Mouse (Mus musculus): ENCODE results near the gene Gm49361. TPM values are rescaled to one million over a fixed set of nuclear protein-coding genes. Genes with fewer than 3 reads are reported as not detected.

Gm49361 gene
- total and polyA plus RNA-seq, 3 experiments = not detected

DNA sequence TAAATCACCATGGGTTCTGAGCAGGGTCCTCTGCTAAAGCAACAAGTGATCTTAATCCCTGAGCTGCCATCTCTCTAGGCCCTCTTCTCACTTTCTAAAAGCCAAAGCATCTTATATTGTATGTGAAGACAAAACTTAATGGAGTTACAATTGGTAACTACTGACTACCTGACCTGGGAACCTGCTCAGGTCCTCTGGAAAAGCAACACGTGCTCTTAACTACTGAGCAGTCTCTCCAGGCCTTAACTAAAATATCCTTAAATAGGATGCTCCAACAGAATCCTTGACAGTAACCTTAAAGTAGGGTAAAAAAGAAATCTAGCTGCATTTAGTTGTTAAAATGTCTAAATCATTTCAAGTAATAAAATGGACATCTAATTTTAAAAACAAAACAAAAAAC is 82.3 kb downstream of the Gm49361 start:
- H3K9me3 ChIP-seq (replicated peaks; ENCODE audit: low read length) = no peaks in the 10 kb centered on the region
- peaks cover 5 to 19% of the 10 kb centered on the region in 2 experiments for H3K36me3 ChIP-seq (replicated peaks in 1 of 2; ENCODE audit: control insufficient read depth in 1 of 2, insufficient read depth in 1 of 2, low read length in 1 of 2)
- H3K4me3 ChIP-seq (replicated peaks in 1 of 3; ENCODE audit: low read depth in 2 of 3, low read length in 2 of 3, poor library complexity in 1 of 3) = peak overlapping the region; percentile 51 to 95 (median 95)
- peak overlapping the region; percentile 96 for H3K4me2 ChIP-seq (ENCODE audit: insufficient read depth, low read depth, poor library complexity, severe bottlenecking)
- peaks cover 64% of the 10 kb centered on the region for H3K79me2 ChIP-seq (replicated peaks; ENCODE audit: control insufficient read depth, extremely low read depth, insufficient read depth, poor library complexity, severe bottlenecking)
- DNase-seq (ENCODE audit: extremely low read depth) = no peak
- no peaks in the 10 kb centered on the region for H3K27me3 ChIP-seq (replicated peaks)
- H3K9ac ChIP-seq (ENCODE audit: insufficient read depth, low read depth) = peak overlapping the region; percentile 84
- H3K27ac ChIP-seq (ENCODE audit: insufficient read depth, low read depth) = no peak overlapping the region
- in situ Hi-C loops (cut with MboI; ENCODE audit: low pct_ligation_motif_present, low pct_unique_long_range_greater_than_20kb, low sequenced_read_pairs) (no loop called here), dilution Hi-C loops (cut with MboI; ENCODE audit: extremely low pct_ligation_motif_present, extremely low pct_unique_long_range_greater_than_20kb, low sequenced_read_pairs) (no loop called here)
- TF ChIP-seq TCF12 (IDR thresholded peaks at IDR 0.05; ENCODE audit: low read depth, low read length) (no peak), ZC3H11A (IDR thresholded peaks at IDR 0.05; ENCODE audit: low read depth, low read length) (no peak), BHLHE40 (IDR thresholded peaks at IDR 0.05; ENCODE audit: low read depth, low read length) (peak; percentile 6; the same call in 1 of the 2 replicates), MXI1 (IDR thresholded peaks at IDR 0.05; ENCODE audit: low read depth, low read length) (no peak), POLR2AphosphoS2 (IDR thresholded peaks at IDR 0.05; ENCODE audit: low read depth, low read length) (no peak), MAZ (IDR thresholded peaks at IDR 0.05; ENCODE audit: low read depth, low read length) (no peak), ZKSCAN1 (IDR thresholded peaks at IDR 0.05; ENCODE audit: borderline replicate concordance, low read depth, low read length) (no peak), HCFC1 (IDR thresholded peaks at IDR 0.05; ENCODE audit: low read depth, low read length) (no peak), MYC (IDR thresholded peaks at IDR 0.05; ENCODE audit: low read depth, low read length) (peak; percentile 80), MAX (IDR thresholded peaks at IDR 0.05; ENCODE audit: low read length) (peak; percentile 56; the same call in 1 of the 2 replicates), SMC3 (IDR thresholded peaks at IDR 0.05; ENCODE audit: low read depth, low read length) (no peak), SIN3A (IDR thresholded peaks at IDR 0.05; ENCODE audit: low read length) (no peak), MAFK (IDR thresholded peaks at IDR 0.05; ENCODE audit: insufficient replicate concordance, low read length) (no peak), ELF1 (IDR thresholded peaks at IDR 0.05; ENCODE audit: low read depth, low read length) (no peak), ETS1 (conservative IDR thresholded peaks at IDR 0.05; ENCODE audit: low read depth, low read length) (no peak), RAD21 (IDR thresholded peaks at IDR 0.05; ENCODE audit: low read depth, low read length) (no peak), JUN (IDR thresholded peaks at IDR 0.05; ENCODE audit: insufficient read depth, low read depth, low read length) (no peak)
- H3K4me1 ChIP-seq (ENCODE audit: control insufficient read depth in 1 of 2, insufficient read depth in 2 of 2) = peaks cover 2 to 29% of the 10 kb centered on the region in 2 experiments; a peak in 3 of 4 replicates

DNA sequence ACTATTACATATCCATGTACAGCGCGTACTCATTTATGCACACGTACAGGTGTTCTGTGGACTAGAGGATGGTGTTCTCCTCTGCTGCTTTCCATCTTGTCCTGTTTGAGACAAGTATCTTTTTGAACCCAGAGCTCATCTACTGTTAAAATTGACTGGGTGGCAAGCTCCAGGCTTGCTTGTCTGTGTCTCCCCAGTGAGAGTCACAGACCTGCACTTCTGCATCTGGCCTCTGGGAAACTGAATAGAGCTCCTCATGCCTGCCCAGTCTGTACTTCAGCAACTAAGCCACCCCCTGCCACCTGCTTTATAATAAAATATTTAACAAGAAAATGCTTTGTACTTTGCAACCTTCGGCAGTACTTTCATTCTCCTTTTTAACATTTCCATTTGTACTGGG is 87.6 kb downstream of the Gm49361 start:
- Histone ChIP-seq H3K4me2 (ENCODE audit: insufficient read depth, low read depth, poor library complexity, severe bottlenecking) (no peak overlapping the region), H3K9me3 (replicated peaks; ENCODE audit: low read length) (no peaks in the 10 kb centered on the region), H3K79me2 (replicated peaks; ENCODE audit: control insufficient read depth, extremely low read depth, insufficient read depth, poor library complexity, severe bottlenecking) (peaks cover 86% of the 10 kb centered on the region), H3K27ac (ENCODE audit: insufficient read depth, low read depth) (no peak overlapping the region), H3K4me3 (replicated peaks in 1 of 3; ENCODE audit: low read depth in 2 of 3, low read length in 2 of 3, poor library complexity in 1 of 3) (no peak overlapping the region), H3K36me3 (replicated peaks in 1 of 2; ENCODE audit: control insufficient read depth in 1 of 2, insufficient read depth in 1 of 2, low read length in 1 of 2) (peaks cover 5 to 39% of the 10 kb centered on the region in 2 experiments), H3K4me1 (ENCODE audit: control insufficient read depth in 1 of 2, insufficient read depth in 2 of 2) (peaks cover 2 to 26% of the 10 kb centered on the region in 2 experiments; a peak in 3 of 4 replicates), H3K9ac (ENCODE audit: insufficient read depth, low read depth) (no peak overlapping the region), H3K27me3 (replicated peaks) (no peaks in the 10 kb centered on the region)
- dilution Hi-C loops (cut with MboI; ENCODE audit: extremely low pct_ligation_motif_present, extremely low pct_unique_long_range_greater_than_20kb, low sequenced_read_pairs) = no loop called here
- in situ Hi-C loops (cut with MboI; ENCODE audit: low pct_ligation_motif_present, low pct_unique_long_range_greater_than_20kb, low sequenced_read_pairs) = no loop called here
- DNase-seq (ENCODE audit: extremely low read depth) = no peak
- TF ChIP-seq BHLHE40 (IDR thresholded peaks at IDR 0.05; ENCODE audit: low read depth, low read length) = no peak
- no peak for TF ChIP-seq TCF12 (IDR thresholded peaks at IDR 0.05; ENCODE audit: low read depth, low read length)
- no peak for TF ChIP-seq CHD1 (IDR thresholded peaks at IDR 0.05; ENCODE audit: low read depth, low read length)
- TF ChIP-seq MAX (IDR thresholded peaks at IDR 0.05; ENCODE audit: low read length) = no peak
- TF ChIP-seq ZC3H11A (IDR thresholded peaks at IDR 0.05; ENCODE audit: low read depth, low read length) = no peak
- TF ChIP-seq MYC (IDR thresholded peaks at IDR 0.05; ENCODE audit: low read depth, low read length) = no peak
- no peak for TF ChIP-seq MEF2A (IDR thresholded peaks at IDR 0.05; ENCODE audit: borderline replicate concordance, low read depth, low read length)
- TF ChIP-seq TBP (conservative IDR thresholded peaks at IDR 0.05; ENCODE audit: low read depth, low read length) = no peak
- no peak for TF ChIP-seq NRF1 (IDR thresholded peaks at IDR 0.05; ENCODE audit: low read depth, low read length)
- no peak for TF ChIP-seq EP300 (IDR thresholded peaks at IDR 0.05; ENCODE audit: low read length)
- no peak for TF ChIP-seq SIN3A (IDR thresholded peaks at IDR 0.05; ENCODE audit: low read length)
- TF ChIP-seq USF2 (conservative IDR thresholded peaks at IDR 0.05; ENCODE audit: low read depth, low read length) = no peak
- no peak for TF ChIP-seq ZNF384 (IDR thresholded peaks at IDR 0.05; ENCODE audit: low read depth, low read length)
